Mouse (Mus musculus) liver, postnatal 0 days (tissue): Measurements from ENCODE around the gene Gm20388. TPM values are rescaled to one million over a fixed set of nuclear protein-coding genes. Genes with fewer than 3 reads are reported as not detected.

Source experiments
- ATAC-seq: fragments of 200-750 bp; cut with Nextera tagmentation; 2 replicates; pipeline ENCODE4 v1.8.0; 2017; ENCODE audit warnings: mild to moderate bottlenecking, moderate library complexity
- DNase-seq: peaks from one replicate; pipeline ENCODE4 v3.0.0-alpha.2; 2016
- H3K27ac ChIP-seq: fragments of 300-500 bp; sonication (generic); 2 replicates; pipeline ENCODE4 v1.5.1; 2014; ENCODE audit warnings: antibody characterized with exemption, moderate library complexity, mild to moderate bottlenecking, low read depth
- H3K27me3 ChIP-seq: fragments of 300-500 bp; sonication (generic); 2 replicates; pipeline ENCODE4 v1.6.1; 2014; ENCODE audit warnings: low read length, control low read depth, mixed read lengths; ENCODE audit not compliant: insufficient read depth
- H3K36me3 ChIP-seq: fragments of 300-500 bp; sonication (generic); replicated peaks from 2 replicates; pipeline ENCODE4 v1.6.1; 2014; ENCODE audit warnings: mild to moderate bottlenecking, control low read depth, low read length, moderate library complexity, mixed read lengths; ENCODE audit not compliant: insufficient read depth
- H3K4me1 ChIP-seq: fragments of 300-500 bp; sonication (generic); 2 replicates; pipeline ENCODE4 v1.6.1; 2014; ENCODE audit warnings: antibody characterized with exemption, mild to moderate bottlenecking, control low read depth; ENCODE audit not compliant: insufficient read depth
- H3K4me2 ChIP-seq: fragments of 300-500 bp; sonication (generic); 2 replicates; pipeline ENCODE4 v1.6.1; 2014; ENCODE audit warnings: low read depth, mild to moderate bottlenecking, low read length, moderate library complexity, mixed read lengths
- H3K4me3 ChIP-seq: fragments of 300-500 bp; sonication (generic); 2 replicates; pipeline ENCODE4 v1.5.1; 2014; ENCODE audit warnings: low read depth, low read length
- H3K9ac ChIP-seq: fragments of 300-500 bp; sonication (generic); replicated peaks from 2 replicates; pipeline ENCODE4 v1.6.1; 2014; ENCODE audit warnings: mild to moderate bottlenecking, moderate library complexity
- H3K9me3 ChIP-seq: fragments of 300-500 bp; sonication (generic); 2 replicates; pipeline ENCODE4 v1.6.1; 2016; ENCODE audit warnings: mild to moderate bottlenecking, control low read depth, low read length, mixed read lengths
- CTCF ChIP-seq: sonication (generic); IDR thresholded peaks from 2 replicates; pipeline ENCODE4 v1.5.1; 2016; ENCODE audit warnings: antibody characterized with exemption, low read depth
- EP300 ChIP-seq: IDR thresholded peaks from 2 replicates; pipeline ENCODE4 v1.6.1; 2016; ENCODE audit warnings: antibody characterized with exemption, low read depth, mild to moderate bottlenecking
- whole genome bisulfite sequencing: fragments of 180-500 bp; shearing (Covaris S2); extraction: QIAGEN DNeasy Blood & Tissue Kit; methylation state at CpG from one replicate; pipeline ENCODE4 v1.1.7; 2014; ENCODE audit not compliant: insufficient replicate concordance; 5-methylcytosine and 5-hydroxymethylcytosine counted together
- polyA plus RNA-seq: library from polyadenylated mRNA; unstranded; fragments of >200 nt; fragmentation: Nextera tagmentation; extraction: Ambion mirVana; gene quantifications from 2 replicates; pipeline ENCODE4 v1.2.1, GENCODE M21; 2015

Gm20388 gene
- polyA plus RNA-seq, 1 experiment from 2014 or later: not detected

GRCm38 (mm10) chr8:124052110-124052509 is 4141.5 kb downstream of the Gm20388 start:
- peak; percentile 75 for DNase-seq
- ATAC-seq: peak; percentile 77
- Histone ChIP-seq H3K9me3 (no peaks in the 10 kb centered on the region), H3K4me1 (no peaks in the 10 kb centered on the region), H3K9ac (no peak overlapping the region), H3K36me3 (peaks cover 6% of the 10 kb centered on the region), H3K27me3 (no peaks in the 10 kb centered on the region), H3K4me3 (no peak overlapping the region), H3K4me2 (no peak overlapping the region), H3K27ac (no peak overlapping the region)
- whole genome bisulfite sequencing: 25% methylated on average over 3 of the region's 3 CpGs
- TF ChIP-seq EP300: no peak
- TF ChIP-seq CTCF: peak; percentile 97

GRCm38 (mm10) chr8:124052568-124052967 is 4141.9 kb downstream of the Gm20388 start:
- Histone ChIP-seq H3K27me3 (no peaks in the 10 kb centered on the region), H3K4me3 (no peak overlapping the region), H3K9me3 (no peaks in the 10 kb centered on the region), H3K27ac (no peak overlapping the region), H3K4me1 (no peaks in the 10 kb centered on the region), H3K4me2 (no peak overlapping the region), H3K36me3 (peaks cover 1% of the 10 kb centered on the region), H3K9ac (no peak overlapping the region)
- ATAC-seq (peak; percentile 87), DNase-seq (no peak)
- TF ChIP-seq CTCF (no peak), EP300 (no peak)
- WGBS: 63% methylated on average over 4 of the region's 4 CpGs

GRCm38 (mm10) chr8:124056832-124057655 is 4146.4 kb downstream of the Gm20388 start:
- 65% methylated on average over 11 of the region's 11 CpGs for WGBS

GRCm38 (mm10) chr8:124066325-124067058 is 4155.9 kb downstream of the Gm20388 start:
- Histone ChIP-seq H3K4me3 (no peak overlapping the region), H3K36me3 (no peaks in the 10 kb centered on the region), H3K9me3 (no peaks in the 10 kb centered on the region), H3K4me2 (no peak overlapping the region), H3K27me3 (no peaks in the 10 kb centered on the region), H3K9ac (no peak overlapping the region), H3K27ac (no peak overlapping the region), H3K4me1 (no peaks in the 10 kb centered on the region; the same call in 1 of the 2 replicates)
- no peak for ATAC-seq
- WGBS: 36% methylated on average over 4 of the region's 4 CpGs
- TF ChIP-seq CTCF: no peak
- TF ChIP-seq EP300: no peak
- no peak for DNase-seq

More at GRCm38 (mm10) chr8:124056832-124057655, 4146.4 kb downstream of the Gm20388 start:
- H3K9ac ChIP-seq: no peak overlapping the region
- no peaks in the 10 kb centered on the region for H3K27me3 ChIP-seq
- ATAC-seq (no peak), DNase-seq (no peak)
- H3K9me3 ChIP-seq: no peaks in the 10 kb centered on the region
- H3K4me1 ChIP-seq: no peaks in the 10 kb centered on the region
- no peak overlapping the region for H3K4me2 ChIP-seq
- H3K27ac ChIP-seq: no peak overlapping the region
- H3K36me3 ChIP-seq: no peaks in the 10 kb centered on the region
- H3K4me3 ChIP-seq: no peak overlapping the region
- TF ChIP-seq EP300: no peak
- no peak for TF ChIP-seq CTCF

GRCm38 (mm10) chr8:124067059-124067750 is 4156.6 kb downstream of the Gm20388 start:
- H3K9ac ChIP-seq: no peak overlapping the region
- no peaks in the 10 kb centered on the region for H3K27me3 ChIP-seq
- H3K4me1 ChIP-seq: no peaks in the 10 kb centered on the region; the same call in 1 of the 2 replicates
- H3K4me3 ChIP-seq: no peak overlapping the region
- no peak overlapping the region for H3K27ac ChIP-seq
- no peaks in the 10 kb centered on the region for H3K9me3 ChIP-seq
- TF ChIP-seq EP300 (no peak), CTCF (no peak)
- no peaks in the 10 kb centered on the region for H3K36me3 ChIP-seq
- no peak overlapping the region for H3K4me2 ChIP-seq
- ATAC-seq: no peak
- 67% methylated on average over 4 of the region's 4 CpGs for WGBS
- no peak for DNase-seq
